Mouse (Mus musculus) large intestine, adult 2 months (tissue): ENCODE results near the gene Ubr4. TPM values are rescaled to one million over a fixed set of nuclear protein-coding genes. Genes with fewer than 3 reads are reported as not detected.

Source experiments
- DNase-seq: peaks from one replicate; pipeline ENCODE4 v3.0.0-alpha.2; 2012; ENCODE audit warnings: low read depth, low spot score
- WGBS: fragments of 180-500 bp; shearing (Covaris S2); methylation state at CpG from one replicate; pipeline ENCODE4 v1.1.7; 2018; 5-methylcytosine and 5-hydroxymethylcytosine counted together
- polyA plus RNA-seq: library from polyadenylated mRNA; depleted of rRNA; stranded (reverse); fragments of >200 nt; gene quantifications from 2 replicates; pipeline ENCODE4 v1.2.3, GENCODE M21; 2012

Gene Ubr4
- polyA plus RNA-seq, 1 experiment = 116 TPM

DNA sequence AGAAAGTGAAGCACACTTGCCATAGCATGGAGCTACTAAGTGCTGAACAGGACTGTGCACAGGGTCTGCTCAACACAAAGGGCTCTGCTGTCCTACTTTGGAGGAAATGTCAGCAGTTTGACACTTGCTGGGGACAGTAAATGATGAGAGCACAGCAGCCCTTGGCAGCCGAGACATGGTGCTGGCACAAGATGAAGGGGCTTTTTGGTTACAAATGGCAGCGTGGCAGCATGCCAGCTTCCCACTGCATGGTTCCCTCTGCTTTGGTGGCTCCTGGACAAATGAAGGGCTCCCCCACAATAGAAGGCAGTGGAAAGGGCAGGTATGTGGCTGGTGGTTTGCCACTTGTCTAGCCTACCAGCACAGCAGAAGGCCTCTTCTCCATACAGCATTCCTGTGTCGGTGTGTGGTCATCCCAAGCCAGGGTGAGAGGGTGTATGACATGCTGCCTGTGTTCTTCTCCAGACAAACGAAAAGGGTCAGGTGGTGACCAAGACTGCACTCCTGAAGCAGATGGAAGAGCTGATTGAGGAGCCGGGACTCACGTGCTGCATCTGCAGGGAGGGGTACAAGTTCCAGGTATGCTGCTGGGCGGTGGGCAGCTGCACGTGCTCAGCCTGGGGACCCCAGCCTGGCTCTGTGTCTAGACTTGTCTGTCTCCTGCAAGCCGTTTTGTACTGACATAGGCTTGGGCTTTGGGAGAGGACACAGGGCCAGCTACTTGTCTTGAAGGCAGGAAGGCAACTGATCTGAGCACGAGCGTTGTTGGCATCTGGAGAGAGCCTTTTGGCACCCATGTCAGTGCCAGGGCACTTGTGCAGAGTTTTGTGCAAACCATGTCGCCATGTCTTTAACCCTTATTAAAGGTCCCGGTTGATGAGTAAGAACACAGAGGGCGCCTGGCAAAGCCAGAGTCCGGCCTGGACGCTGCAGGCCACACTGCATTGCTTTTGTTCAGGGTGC, 124.5 kb downstream of the Ubr4 start:
- DNase-seq = no peak
- 91% methylated on average over 16 of the region's 16 CpGs for WGBS

DNA sequence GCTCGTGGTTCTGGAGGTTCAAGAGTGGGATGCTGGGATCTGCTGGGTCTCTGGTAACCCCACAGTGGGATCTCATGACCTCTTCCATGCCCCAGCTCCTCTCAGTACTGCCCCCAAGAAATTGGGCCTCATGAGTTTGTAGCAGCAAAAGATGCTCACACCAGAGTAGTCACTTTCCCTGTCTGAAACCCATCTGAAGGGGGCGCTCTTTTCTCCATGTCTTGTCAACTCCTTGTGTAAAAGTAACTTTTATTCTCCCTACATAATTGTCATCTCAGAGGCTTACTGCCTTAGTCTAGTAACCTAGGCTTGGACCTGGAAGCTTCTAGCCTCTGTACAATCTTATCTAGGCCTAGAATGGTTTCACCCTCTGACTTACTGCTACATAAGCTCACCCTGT, 125.6 kb downstream of the Ubr4 start:
- WGBS = 86% methylated on average over 2 of the region's 2 CpGs
- DNase-seq = no peak

DNA sequence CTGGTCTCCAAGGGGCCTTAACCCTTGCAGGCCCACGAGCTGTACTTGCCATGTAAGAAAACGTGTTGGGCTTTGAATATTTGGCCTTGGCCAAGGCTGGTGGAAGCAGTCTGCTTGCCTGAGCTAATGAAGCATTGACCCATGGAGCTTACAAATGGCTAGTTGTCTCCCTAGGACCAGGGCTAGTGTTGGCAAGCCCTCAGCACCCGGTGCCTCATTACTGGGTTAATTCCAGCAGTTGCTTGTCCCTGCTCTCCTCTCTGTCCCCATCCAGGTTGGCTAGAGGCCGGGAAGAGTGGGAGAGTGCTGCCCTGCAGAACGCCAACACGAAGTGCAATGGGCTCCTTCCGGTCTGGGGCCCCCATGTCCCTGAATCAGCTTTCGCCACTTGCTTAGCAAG, 126.8 kb downstream of the Ubr4 start:
- WGBS = 93% methylated on average over 8 of the region's 8 CpGs
- no peak for DNase-seq

DNA sequence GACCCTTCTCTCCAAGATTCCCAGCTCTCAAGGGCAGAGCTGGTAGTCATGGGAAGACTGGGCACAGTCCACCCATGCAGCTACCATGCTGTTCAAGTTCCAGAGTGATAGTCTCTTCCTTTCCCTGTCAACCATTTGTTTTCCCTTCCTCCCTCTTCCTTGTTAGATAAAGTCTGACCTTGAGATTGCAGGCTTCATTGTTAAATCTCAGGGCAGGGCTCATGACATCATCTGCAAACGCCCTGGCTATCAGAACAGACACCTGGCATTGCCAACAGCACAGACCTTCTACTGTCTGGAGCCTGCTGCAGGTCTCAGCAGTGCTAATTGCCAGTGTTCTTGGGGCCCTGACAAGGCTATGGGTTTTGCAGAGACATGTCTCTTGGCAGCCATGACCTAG, 129.0 kb downstream of the Ubr4 start:
- peak; percentile 76 for DNase-seq
- 45% methylated on average over 1 of the region's 1 CpGs for WGBS

DNA sequence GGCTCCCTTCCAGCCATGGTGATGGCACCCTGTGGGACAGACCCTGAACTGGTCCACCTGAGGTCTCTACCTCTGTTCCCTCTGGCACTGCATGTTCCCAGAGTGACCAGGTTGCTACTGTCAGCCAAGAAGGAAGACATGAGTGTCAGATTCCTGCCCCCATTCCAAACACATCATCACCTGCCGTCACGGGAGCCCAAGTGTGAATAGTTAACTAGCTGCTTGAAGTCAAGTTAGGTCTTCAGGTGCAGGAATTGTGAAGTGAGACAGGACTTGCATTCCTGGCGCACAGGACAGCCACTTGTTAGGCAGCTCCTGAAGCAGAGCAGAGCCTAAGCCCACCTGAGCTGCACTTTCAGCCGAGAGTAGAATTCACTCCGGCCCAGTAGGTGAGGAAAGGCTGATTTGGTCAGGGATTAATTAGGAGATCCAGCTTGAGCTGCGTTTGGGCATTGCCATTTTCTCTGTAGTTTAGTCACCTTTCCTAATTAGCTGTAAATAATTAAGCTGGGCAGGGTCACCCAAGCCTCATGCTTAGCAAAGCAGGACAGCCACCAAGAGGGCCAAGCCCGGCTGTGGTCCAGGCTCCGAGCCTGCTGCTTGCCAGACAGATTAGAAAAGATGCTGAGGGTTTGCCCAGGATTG, 131.2 kb downstream of the Ubr4 start:
- no peak for DNase-seq
- WGBS = 73% methylated on average over 8 of the region's 8 CpGs

DNA sequence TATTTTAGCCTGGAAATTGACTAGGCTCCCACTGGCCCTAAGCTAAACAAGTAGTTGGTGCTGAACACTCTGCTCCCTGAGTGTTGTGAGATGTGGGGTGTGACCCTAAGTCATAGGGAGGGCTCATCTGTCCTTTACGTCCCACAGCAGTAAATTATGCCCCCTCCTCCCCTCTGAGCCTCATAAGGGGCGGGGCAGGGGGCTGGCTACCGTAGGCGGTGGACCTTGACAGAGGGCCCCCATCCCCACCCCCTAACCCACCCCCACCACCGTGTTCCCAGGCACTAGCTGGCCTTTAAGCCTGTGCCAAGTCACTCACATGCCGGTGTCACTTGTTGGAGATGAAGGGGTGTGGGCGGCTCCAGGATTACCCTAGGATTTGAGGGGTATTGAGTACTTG, 132.1 kb downstream of the Ubr4 start:
- DNase-seq = no peak
- WGBS = 73% methylated on average over 7 of the region's 7 CpGs

DNA sequence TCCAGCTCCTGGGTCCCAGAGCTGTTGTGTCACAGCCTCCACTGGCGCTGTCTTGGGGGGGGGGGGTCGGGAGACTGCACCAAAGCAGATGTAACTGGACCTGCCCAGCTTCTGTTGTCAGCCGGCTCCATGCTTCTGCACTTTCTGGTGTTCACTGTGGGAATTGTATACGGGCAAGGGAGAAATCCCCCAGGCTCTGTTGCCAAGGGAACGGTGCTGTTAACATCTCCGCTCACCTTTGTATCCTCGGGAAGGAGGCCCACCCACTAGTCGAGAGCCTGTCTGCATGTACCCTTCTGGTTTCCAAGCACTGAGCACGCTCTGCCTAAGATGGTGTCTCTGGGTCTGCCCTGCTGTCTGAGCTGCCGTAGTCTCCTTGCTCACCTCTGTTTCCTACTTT, 134.7 kb downstream of the Ubr4 start:
- 81% methylated on average over 10 of the region's 10 CpGs for WGBS
- no peak for DNase-seq

DNA sequence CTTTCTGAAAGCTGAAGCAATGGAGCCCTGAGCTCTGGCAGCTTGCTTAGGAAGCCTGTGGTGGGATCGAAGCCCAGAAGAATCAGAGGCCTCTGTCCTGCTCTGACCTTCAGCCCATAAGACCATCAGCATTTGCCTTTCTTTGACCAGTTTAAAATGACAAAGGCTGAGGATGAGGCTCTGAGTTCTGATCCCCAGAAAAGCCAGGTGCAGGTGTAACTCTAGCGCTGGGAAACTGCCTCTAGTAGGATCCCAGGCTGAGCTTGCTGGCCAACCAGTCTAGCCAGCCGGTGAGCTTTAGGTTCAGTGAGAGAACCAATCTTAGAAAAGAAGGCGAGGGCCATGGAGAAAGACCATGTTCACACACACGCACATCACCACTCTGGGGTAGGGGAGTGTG, 135.9 kb downstream of the Ubr4 start:
- 90% methylated on average over 5 of the region's 5 CpGs for WGBS
- DNase-seq = no peak

DNA sequence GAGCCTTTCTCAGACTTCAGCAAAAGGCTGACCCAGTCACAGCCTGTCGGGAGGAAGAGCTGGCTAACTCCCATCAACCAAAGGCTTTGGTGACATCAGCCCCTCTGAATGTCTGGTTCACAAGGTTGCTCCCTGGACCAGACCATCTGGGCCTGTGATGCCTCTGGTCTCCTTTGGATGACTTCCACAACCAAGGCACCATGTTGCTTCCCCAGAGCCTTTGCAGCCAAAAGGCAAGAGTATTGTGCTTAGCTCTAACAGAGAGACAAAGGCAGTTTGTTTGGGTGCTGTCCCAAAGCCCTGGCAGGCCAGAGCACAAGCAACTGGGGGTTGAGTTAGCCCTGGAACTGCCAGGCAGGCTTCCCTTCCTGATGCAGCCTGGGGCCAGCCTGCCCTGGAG, 137.5 kb downstream of the Ubr4 start:
- 73% methylated on average over 1 of the region's 1 CpGs for WGBS

DNA sequence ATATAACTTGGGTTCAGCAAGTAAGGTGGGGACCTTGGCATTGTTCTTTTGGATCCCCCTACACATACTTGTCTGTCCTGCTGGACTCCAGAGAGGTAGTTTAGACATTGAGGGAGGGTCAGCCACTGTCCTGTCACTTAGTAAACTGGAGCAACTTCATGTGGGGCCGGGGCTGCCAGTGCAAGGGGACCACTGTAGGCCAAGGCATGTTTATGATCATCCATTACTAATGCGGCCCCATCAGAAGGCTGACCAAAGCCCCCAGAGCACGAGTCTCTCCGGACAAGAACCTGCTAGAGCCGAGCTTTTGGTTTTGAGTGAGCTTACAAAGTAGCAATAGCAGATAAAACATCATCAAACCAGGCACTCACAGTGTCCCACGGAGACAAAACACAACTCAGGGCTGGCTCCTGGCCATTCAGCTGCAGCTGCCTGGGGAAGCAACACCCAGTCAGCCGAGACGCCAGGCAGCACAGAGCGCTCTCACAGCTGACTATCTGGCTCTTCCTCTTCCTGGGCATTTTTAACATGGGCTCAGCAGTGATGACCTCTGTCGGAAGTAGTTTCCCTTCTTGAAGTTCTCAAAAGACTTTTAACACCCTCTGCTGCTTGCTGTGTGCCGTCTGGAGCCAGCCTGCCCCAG, 138.1 kb downstream of the Ubr4 start:
- no peak for DNase-seq
- WGBS = 59% methylated on average over 11 of the region's 11 CpGs

More for the DNA sequence above, 137.5 kb downstream of the Ubr4 start:
- DNase-seq = no peak

DNA sequence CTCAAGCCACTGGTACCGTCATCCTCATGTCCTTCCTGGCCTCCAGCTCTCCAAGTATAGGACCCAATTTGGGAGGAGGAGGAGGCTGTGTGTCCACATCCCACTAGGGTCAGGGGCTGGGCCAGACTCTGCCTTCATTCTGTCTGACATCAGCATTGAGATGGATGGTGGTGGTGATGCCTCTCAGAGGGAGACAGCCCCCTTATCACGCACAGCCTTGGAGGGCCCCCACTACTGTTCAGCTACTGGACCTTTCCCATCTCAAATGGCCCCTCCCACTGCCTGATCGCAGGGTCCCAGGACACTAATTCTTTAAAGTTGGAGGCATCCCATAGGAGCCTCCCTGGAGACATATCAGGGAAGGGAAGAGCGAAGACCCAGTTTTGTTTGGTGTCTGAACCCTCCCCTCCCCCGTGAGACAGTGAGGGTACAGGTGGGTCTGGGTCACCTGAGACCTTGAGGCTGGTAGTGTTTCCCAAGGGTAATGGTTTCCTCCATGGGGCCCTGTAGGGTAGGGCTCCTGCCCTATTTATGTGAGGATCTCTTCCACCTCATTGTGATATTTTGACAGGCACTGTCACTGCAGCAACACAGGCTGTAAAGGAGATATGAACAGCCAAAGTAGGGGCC, 139.2 kb downstream of the Ubr4 start:
- DNase-seq = no peak
- 91% methylated on average over 5 of the region's 5 CpGs for WGBS

DNA sequence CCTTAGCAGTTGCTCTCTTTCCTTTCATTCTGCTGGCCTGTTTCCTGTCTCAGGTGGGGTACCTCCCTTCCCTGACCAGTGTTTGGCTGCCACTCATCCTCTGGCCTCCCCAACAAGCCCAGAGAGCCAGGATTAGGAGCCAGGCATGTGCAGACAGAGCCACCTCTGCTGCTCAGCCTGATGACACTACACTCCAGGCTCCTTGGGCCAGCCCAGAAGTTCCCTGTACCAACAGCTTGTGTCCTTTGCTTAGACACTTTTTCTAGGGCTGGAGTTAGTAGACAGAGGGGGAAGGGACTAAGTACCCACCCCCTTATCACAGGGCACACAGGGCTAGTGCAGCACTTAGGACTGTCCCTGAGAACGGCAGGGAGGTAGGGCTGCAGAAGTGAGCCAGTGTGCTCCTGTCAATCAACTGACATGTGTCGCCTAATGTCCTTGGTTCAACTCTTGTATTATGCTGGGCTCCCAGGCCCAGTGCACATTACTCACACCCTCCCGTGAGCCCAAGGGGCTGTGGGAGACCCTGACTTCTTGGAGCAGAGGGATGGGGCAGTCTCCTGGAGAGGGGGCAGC, 139.9 kb downstream of the Ubr4 start:
- DNase-seq = no peak
- 70% methylated on average over 3 of the region's 3 CpGs for WGBS

DNA sequence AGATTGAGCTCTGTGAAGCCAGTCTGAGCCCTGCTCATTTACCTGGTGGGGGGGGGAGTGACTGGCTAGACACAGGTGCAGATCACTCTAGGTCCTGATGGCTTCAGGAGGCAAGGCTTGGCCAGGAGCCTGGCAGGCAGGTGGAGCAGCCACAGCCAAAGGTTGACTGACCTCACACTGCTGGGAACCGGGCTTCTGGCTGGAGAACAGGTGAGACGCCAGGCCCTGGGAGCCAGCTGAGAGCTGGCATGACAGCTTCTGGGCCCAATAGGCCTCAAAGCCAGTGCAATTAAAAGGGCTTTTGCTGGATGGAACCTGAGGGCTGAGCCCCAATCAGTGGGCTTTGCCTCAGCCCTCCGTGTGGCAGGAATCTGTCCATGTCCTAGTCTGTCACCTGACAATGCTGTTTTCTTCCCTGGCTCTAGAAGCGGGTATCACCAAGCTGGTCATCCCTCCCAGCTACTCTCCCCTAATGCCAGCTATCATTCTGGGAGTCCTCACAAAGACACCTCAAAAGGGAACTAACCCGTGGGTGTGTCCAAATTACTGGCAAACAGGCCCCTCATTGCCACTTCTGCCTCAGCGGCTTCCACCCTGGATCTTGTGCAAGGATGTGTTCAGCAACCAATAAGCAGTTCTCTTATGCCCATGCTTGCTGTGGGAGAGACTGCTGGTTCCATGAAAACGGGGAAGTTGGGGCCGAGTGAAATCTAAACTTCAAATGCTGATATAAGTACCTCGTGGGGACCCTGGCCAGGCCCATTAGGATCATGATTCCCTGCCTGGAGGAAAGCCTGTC, 141.0 kb downstream of the Ubr4 start:
- whole genome bisulfite sequencing = 41% methylated on average over 9 of the region's 9 CpGs

DNA sequence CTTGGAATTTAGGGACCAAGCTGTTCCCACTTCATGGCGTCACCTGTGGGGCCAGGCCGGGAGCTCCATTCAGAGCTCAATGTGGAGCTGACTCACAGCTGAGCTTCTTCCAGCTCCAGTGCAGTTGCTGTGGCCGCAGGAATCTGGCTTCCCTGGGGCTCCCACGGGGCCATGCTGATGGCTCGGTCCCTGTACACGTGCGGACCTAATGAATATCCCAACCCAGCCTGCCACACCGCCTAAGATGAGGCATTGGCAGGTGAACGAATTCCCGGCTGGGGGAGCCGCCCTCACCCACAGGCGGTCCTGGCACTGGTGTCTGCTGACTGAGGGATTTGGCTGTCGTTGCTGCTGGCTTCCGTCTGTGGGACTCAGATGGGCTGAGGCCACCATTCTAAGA, 148.4 kb downstream of the Ubr4 start:
- WGBS = 79% methylated on average over 14 of the region's 14 CpGs
- DNase-seq = no peak

More for the DNA sequence above, 141.0 kb downstream of the Ubr4 start:
- DNase-seq = no peak

DNA sequence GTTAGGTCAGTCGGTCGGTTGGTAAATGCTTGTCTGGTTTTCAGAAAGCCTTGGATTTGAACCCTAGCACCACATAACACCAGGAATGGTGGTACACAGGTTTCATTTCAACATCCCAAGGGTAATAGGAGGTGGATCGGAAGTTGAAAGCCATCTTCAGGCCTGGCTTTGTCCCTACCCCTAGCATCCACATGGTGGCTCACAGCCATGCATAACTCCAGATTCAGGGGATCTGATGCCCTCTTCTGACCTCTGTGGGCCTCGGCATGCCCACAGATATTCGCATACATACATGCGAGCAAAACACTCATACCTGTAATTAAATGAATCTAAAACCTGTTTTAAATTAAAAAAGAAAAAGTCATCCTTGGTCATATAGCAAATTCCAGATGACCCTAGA, 149.3 kb downstream of the Ubr4 start:
- WGBS = 92% methylated on average over 6 of the region's 6 CpGs
- DNase-seq = no peak

DNA sequence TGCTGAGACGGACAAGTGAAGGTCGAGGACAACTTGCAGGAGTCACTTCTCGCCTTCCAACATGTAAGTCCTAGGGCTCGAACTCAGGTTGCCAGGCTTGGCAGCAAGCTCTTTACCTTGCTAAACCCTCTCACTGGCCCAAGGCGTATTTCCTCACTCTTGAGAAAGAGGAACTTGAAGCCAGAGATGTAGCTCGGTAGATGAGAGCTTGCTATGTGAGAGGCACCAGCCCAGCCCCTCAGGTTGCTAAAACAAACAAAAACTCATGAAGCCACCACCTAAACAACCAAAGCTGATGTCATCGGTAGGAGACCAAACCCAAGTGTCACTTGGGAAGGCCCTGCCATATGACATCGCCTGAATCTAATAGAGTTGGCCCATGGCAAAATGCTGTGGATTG, 151.5 kb downstream of the Ubr4 start:
- WGBS = 70% methylated on average over 8 of the region's 8 CpGs
- no peak for DNase-seq

DNA sequence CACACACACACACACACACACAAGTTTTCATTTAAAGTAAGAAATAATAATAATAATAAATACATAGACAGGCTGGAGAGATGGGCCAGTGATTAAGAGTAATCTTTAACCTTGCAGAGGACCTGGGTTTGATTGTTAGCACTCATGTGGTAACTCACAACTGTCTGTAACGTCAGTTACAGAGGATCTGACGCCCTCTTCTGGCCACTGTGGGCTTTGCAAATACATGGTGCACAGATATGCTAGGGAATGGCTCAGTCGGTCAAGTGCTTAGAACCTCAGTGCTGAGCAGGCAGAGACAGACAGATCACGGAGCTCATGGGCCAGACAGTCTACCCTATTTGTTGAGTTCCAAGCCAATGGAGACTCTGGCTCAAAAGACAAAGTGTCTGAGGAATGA, 153.3 kb downstream of the Ubr4 start:
- no peak for DNase-seq
- WGBS = 87% methylated on average over 4 of the region's 4 CpGs

DNA sequence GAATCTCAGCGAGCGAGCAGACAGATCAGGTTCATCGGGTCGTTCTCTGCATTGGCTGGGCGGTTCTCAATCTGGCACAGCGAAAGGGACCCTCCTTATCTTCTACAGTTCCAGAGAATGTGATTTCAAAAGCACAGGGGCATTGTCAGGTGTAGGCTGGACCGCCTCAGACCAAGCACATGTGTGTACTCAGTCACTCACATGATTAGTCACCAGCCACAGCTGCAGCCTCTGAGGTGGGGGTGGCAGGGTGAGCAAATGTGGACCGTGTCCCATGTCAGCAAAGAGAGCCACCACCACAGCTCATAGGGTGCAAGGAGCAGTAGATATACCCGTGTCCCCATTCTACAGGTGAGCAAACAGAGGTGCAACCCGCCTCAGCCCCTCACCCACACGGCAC, 154.3 kb downstream of the Ubr4 start:
- no peak for DNase-seq
- 81% methylated on average over 11 of the region's 11 CpGs for WGBS

DNA sequence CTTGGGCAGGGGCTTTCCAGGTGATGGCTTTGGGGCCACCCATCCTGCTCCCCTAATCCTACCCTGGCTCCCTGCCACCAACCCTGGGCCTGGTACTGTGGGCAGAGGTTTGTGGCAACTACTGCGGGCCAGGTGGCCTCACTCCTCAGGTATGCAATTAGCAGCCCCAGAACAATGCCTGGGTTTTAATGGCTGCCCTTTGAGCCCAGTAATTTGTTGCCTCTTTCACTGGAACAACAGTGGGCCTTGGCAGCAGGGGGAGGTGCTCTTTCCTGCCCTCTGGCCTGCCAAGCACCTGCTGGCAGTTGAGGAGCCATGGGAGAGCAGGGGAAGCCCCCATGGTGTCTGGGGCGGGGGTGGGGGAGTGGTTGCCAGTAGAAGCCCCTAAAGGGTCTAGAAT, 156.7 kb downstream of the Ubr4 start:
- 22% methylated on average over 2 of the region's 2 CpGs for WGBS

More for the DNA sequence above, 156.7 kb downstream of the Ubr4 start:
- DNase-seq = peak; percentile 57
